Mouse (Mus musculus) natural killer cell, adult 2 months (primary cell): ENCODE measurements around the gene Haao.
"Not testable (repeated sequence)": the region's sequence is repeated elsewhere in the genome, so short reads cannot be mapped to it uniquely, and the experiment has no call there.

ENCODE experiments used
- DNase-seq, 2 experiments: peaks; one replicate each; pipeline ENCODE4 v3.0.0; 2022; ENCODE audit warnings: low spot score in 2 of 2

Haao gene

DNA sequence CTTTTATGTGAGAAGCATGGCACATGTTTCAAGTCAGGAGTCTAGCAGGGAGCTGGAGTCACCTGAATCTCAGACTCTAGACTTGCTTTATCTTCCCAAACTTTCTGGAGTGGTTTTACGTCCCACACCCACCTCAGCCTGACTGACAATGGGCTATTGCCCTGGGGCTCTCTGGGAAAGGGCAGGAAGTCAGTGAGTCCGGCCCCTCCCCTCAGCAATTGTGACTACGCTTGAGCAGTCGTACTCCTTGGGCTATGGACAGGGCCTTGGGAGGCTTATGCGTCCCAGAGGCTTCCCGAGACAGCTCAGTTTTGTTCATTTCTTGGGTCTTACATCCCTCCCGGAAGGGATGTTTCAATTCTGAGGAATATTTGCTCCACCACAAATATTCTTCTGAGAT, 17.6 kb upstream of the Haao start:
- DNase-seq, result no peak

DNA sequence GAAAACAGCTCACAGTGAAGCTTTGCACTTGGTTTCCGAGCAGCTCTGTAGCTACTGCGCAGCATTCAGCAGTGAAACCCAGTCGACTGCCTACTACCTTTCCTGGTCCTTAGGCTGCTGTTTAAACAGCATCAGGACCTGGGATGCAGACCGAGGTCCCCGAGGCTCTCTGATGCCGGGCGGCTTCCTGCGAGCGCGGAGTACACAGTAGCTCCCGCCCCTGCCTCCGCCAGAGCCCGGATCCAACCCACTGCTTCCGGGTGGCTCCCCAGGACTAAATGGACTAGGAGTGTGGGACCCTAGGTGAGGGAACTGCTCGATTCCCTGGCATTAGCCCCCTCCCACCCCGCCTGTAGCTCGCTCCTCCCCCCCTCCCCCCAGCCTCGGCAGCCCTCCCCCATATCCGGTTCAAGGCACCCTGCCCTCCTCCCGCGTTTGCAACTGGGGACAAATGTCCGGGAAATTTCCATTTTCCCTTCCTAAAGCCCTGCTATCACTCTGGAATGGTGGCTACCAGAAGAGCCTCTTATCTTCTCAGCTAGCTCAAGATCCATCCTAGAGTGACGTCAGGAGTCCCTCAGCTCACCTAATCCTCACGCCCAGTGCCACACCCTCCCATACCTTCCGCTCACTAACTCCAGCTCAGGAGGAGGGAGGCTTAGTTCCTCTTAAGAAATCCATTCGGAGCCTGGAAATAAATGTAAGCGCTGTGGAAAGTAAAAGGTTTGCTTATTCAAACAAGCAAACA, 14.5 kb upstream of the Haao start:
- DNase-seq, result peak; percentile 26 to 46

DNA sequence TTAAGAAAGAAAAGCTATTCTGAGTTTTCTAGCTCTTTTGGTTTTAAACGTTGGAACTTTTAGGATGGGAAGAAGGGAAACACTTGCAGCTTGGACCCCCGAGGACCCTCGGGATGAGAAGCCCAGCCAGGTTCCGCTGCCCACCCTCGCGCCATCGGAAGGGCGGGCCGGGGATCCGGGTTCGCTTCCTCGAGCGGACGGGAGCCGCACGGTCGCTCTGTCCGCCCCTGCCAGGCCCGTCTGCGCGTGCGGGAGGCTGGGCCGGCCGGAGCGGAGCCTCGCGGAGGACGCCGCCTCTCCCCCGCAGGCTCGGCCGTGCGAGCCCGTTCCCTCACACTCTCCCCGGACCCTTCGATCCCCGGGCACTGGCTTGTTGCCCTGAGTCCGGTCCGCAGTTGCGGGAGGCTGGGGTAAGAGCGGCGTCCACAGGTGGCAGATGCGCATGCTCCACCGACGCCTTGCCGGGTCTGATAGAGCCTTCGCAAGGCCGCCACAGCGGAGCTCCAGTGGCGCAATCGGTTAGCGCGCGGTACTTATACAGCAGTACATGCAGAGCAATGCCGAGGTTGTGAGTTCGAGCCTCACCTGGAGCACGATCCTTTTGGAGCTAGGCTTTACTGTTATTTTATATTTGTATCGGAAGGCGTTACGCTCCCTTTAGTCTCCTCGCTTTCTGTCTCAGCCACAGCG, 13.8 kb upstream of the Haao start:
- DNase-seq, result peak; percentile 91 to 95

DNA sequence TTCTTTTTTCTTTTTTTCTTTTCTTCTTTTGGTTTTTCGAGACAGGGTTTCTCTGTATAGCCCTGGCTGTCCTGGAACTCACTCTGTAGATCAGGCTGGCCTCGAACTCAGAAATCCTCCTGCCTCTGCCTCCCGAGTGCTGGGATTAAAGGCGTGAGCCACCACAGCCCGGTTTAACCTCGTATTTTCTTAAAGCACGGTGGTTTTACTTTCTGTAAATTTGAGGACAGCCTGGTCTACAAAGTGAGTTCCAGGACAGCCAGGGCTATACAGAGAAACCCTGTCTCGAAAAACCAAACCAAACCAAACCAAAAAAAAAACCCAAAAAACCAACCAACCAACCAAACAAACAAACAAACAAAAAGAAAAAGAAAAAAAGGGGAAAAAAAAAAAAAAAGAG, 13.2 kb upstream of the Haao start:
- not testable (repeated sequence) for DNase-seq

DNA sequence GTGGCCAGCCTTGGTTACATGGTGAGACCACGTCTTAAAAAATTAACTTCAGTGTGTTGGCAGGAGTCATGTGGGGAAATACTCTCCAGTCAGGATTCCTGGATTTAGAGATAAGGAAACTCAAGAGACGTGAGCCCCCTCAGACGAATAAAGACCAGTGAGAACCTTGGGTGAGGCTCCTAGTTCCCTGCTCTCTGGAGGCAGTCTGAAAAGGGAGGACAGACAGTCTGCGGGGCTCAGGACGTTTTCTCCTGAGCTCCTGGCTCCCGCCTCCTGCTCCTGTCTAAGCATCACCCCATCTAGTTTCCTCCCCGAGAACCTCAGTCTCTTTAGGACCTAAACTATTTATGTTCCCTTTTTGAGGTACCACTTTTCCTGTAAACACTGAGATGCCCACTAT, 12.5 kb upstream of the Haao start:
- DNase-seq, result no peak

DNA sequence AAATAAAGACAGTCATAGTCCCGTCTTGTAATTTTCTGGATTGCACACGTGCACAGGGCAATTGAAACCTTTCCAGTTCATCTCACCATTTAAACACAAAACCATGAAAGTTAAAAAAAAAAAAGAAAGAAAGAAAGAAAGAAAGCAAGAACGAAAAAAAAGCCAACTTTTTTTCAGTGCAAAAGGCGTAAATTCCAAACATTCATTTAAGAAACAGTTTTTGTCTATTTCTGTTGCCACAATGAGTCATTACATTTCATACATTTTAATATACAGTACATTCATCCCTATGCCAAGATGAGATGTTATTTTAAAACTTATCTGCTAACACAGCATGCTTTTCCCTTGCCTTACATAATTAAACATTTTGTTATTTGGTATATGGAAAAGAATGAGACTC, 11.9 kb upstream of the Haao start:
- DNase-seq, result no peak

DNA sequence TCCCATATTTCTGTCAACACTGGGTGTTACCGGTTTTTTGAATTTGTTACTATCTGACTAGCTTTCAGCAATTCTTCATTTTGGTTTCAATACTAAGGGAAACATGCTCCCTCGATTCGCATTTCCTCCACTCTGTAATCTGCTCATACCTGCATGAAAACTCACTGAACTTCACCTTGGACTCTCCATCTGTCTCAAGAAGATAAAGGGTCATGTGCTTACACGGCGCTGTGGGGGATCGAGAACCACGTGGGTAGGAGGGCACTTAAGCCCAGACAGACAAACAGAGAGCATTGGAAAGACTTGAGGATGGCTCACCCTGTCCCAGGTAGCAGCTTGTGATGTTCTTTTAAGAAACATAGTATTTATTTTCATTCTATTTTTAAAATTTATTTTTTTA, 10.7 kb upstream of the Haao start:
- DNase-seq, result no peak

DNA sequence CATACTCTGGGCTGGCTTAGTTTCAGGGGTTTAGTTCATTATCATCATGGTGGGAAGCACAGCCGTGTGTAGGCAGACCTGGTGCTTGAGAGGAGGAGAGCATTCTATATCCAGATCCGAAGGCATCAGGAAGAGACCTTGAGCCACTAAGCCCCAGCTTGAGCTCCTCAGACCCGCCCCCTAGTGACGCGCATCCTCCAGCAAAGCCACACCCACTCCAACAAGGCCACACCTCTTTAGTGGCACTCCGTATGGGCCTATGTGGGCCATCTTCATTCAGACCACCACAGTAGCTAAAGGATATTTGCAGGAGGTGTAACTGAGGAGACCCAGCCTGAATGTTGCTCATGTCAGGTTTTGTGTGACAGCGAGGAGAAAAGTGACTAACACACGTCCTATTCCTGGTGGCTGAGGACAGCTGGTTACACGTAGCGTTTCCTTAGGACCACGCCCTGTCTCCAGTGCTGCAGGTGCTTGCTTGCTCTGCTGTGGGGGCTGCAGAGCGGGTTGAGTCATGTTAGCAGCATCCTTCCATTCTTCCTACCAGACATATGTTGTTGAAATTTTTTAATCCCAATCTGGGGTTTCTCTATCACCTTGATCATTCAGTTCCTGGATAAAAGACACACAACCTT, 6.6 kb upstream of the Haao start:
- peak in 1 of 2 experiments; percentile 40 for DNase-seq

DNA sequence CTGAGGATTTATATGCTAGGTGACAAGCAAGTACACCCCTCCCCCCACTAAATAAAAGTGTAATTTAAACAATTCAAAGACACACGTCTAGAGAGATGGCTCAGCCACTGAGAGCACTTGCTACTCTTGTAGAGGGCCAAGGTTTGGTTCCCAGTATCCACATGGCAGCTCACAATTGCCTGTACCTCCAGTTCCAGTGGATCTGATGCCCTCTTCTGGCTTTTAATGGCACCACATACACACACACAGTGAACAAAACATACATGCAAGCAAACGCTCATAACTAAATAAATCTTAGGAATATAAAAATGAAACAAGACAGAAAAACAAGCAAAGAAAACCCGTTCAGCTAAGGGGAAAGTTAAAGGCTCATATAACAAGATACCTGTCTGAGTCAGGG, 6.1 kb upstream of the Haao start:
- DNase-seq, result no peak

DNA sequence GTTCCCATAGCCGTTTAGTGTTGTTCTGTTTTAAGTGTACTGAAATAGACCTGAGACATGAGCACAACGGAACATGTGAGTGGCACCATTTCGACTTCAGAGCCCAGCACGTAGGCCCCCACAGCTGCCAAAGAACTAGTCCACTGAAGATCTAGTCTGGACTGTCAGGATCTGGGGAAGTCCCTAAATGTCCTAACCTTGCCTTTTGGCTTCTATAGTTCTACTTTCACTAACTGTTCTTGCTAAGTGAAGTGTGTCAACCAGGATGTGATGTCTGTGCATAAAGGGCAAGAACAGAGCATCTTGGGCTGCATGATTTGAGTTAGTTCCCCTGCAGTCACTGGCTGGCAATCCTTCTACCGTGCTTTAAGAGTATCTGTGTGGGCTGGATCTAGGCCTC, 3.1 kb upstream of the Haao start:
- peak in 1 of 2 experiments; percentile 45 for DNase-seq

DNA sequence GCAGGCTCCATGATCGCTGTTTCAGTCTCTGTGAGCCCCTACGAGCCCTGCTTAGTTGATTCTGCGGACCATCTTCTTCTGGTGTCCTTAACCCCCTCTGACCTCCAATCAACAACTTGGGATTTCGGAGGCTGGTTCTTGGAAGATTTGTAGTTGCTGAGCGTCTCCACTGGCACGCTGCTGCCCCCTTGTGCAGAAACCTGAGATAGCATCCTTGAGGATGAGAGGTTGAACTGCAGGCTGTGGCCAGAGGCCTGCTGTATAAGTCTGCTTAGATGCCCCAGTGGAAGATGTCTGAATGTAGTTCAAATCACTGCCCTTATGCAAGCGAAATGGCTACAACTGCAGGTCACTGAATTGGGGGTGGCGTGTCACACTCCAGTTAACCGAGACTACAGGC, 2.7 kb upstream of the Haao start:
- peak; percentile 70 to 83 for DNase-seq

DNA sequence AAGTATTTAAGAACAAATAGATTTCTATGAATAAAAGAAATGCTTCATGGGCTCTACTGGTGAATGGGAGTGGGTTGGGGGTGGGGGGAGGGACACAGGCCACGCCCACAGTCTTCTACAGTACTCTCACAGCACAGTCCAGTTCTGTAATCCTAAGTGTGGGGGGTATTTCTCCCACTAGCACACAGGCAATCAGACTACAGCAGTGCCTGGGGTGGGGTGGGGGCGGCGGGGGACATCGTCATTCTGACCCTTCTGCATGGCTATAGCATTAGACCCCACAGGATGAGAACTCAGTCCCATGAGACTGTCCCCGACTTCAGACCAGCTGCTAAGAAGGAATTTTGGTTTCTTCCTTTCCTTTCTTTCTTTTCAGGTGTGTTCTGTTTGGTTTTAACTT, 2.0 kb upstream of the Haao start:
- no peak for DNase-seq

DNA sequence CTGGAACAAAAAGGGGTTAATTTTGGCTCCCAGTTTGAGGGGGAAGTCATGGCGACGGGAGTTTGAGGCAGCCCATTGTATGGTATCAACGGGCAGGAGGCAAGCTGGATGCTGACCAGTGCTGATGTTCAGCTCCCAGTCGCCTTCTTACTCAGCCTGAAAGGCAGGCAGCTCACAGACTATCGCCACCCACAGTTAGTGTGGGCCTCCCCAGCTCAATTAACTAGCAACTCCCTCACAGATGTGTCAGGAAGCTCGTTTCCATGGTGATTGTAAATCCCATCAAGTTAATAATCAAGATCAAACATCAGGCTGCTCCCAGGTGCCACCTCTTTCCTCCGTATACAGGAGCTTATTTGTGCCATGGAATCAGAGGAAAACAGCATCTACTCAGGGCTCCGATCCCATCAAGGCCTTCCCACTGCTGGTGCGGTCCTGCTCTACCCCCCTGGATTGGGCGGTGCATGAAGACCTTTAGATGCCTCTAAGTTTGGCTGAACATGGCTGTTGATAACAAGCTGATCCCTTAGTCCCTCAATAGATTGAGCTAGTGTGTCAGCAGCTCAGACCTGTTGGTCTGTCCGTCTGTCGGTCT, 1.4 kb upstream of the Haao start:
- no peak for DNase-seq

DNA sequence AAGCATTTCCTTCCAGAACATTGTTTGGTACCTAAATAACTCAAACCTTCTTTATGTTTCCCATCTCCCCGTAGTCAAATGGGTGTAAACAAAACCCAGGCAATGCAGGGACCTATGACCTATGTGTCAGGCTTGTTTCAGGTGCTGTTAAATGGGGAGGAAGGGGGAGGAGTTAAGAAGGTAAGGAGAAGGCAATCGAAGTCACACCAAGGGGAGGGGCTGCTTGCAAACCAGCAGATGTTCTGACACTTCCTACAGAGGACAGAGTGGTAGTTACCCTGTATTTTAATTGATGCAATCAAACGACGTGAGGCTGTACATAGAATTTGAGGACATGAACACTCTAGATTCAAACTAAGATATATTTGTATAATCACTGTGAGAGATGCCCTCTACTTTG, 719 bp upstream of the Haao start:
- DNase-seq, result peak; percentile 36 to 46

DNA sequence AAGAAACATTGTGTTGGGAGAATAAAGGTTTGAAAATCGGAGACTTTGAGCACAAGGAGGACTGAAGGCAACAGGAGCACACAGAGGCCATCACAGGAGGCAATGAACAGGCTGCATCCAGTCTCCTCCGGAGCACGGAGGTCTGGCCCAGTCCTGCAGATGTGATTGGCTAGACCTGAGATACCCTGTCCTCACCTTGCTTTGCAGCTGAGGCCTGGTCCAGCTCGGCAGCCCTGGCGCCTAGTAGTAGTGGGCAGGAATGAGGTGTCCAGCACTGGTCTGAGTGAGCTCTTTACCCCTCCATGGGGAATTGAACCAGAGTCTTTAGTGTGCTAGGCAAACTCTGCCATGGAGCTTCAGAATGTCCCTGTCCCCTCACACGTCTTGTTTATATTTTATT, 663 bp downstream of the Haao start:
- no peak for DNase-seq

DNA sequence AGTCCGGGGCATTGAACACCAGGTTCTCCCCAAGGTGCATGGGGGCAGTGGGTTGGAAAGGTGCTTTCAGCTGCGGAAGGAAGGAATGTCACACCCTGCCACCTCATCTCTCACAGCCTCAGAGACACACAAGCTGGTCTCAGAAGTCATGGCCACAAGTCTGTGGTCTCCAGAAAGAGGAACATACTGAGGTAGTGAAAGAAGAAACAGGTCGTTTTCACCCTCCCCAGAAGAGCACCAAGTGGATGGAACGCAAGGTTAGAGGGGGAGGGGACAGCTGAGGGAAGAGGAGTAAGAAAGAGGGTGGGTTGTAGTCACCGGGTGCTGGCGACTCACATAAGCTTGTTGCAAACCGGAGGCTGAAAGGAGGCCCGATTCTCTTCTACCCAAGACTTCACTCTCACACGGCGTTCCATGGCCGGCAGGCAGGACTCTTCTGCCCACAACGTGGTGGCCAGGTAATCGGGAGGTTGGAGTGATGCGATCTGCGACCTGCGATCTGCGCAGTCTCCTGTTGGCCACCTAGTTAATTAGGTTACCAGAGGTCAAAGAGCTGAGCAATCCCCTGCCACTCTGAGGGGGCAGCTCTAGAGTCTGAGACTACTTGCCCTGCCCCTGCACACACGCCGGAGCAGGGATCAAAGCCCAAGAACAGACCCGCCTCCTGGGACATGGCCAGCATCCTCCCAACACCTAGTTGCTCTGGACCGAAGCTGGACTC, 1.3 kb downstream of the Haao start:
- peak; percentile 41 to 79 for DNase-seq

DNA sequence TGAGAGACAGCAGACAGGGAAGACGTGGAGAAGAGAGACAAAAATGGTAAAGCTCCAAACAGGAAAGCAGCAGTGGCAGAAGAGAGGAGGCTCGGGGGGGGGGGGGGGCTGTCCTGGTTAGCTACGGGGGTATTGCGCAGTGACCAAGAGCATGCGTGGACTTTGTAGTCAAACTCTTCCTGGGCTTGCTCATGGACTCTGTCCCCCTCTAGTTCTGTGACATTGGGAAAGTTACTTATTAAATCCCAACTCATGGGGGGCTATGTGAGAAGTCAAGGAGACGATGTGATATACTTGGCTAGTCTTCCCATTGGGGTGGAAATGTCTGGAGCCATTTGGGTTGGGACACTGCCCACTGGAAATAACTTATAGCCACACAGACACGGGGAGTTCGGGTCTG, 2.2 kb downstream of the Haao start:
- DNase-seq, result no peak

DNA sequence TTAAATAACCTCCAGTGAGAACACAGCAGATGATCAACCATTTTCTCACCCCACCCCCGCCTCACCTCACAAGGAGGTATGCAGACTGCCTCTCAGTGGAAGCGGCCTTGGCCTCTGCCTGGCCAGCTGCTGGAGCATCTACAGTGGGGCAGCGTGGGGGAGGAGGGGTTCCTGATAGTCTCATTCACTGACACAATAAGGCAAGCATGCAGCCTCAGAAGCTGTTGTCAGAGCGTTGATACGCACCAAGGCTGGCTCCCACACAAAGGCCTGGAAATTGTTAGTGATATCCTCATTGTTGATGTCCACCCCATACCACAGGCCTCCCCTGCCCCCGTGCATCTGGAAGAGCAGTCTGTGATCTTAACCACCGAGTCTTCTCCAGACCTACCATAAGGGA, 4.0 kb downstream of the Haao start:
- no peak for DNase-seq

DNA sequence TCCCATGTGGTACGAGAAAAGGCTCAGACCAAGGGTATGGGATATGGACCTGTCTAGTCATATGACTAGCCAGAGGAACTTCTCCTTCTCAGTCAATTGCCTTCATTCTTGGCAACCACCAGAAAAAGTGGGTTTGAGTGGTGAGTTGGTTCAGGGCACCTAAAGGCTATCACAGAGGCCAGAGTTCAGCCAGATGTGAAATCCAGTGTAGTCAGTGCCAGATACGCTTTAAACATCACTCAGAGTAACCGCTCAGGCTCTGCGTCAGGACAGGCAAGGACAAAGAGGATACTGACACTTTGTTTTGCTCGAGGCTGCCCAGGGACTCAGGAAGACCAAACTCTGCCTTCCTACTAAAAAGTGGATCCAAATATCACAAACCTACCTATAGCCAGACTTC, 6.8 kb downstream of the Haao start:
- no peak for DNase-seq

DNA sequence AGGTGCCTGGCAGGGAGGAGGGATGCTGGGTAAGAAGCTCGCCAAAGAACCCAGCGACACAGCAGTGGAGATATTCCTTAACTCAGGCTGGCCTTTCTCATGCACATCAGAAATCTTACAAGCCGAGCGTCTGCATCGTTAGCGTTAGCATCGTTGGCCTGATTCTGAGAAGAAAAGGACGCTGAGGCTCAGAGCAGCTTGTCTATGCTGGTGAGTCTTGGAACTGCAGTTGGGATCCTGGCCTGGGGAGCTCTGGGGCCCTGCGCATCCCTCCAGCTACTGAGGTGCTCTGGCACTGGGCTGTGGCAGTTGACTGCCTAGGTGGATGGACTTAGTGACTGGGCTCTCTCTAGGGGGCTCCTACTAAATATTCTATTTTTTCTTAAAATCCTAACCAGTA, 8.6 kb downstream of the Haao start:
- DNase-seq, result no peak

DNA sequence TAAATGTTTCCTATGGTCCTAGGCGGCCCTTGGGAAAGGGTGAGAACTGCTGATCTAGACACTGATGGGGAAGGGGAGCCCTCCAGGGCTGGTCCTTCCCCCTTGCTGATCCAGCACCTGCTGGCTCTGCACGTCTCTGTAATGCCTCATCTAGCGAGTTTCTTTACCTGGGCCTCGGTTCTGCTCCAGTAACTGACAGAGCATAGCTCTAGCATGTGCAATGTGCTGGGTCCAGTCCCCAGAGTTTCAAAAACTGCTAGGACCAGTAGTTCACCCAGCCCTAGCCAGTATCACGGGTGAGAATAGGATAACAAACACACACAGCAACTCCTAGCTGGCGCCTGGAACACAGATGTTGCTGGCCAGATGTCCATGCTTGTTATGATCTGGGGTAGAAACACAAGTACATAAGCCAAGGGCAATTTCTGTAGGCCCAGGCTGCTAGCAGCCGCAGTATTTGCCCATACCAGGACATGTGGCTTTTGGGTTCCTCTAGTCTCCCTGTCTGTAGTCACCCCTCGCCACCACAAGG, 10.0 kb downstream of the Haao start:
- DNase-seq, result no peak

DNA sequence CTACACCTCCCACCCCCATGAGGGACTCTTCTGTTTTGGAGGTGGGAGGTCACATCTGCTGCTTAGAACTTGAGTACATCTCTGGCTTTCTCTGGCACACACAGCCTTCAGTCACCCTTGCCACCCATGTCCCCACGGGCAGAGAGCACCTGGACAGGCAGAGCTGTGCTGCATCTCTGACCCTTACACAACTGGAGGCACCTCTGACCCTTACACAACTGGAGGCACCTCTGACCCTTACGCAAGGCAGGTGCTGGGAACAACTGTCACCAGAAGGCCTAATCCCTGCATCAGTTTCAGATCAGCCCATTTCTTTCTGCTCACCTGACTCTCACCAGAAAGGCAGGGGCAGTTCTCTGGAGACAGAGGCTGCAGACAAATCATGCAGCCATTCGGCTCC, 11.7 kb downstream of the Haao start:
- no peak for DNase-seq
